Mouse (Mus musculus): Measurements from ENCODE around the gene Olr1. TPM values are rescaled to one million over a fixed set of nuclear protein-coding genes. Genes with fewer than 3 reads are reported as not detected.

Gene Olr1
- polyA plus RNA-seq, 1 experiment from 2014 or later = not detected

DNA sequence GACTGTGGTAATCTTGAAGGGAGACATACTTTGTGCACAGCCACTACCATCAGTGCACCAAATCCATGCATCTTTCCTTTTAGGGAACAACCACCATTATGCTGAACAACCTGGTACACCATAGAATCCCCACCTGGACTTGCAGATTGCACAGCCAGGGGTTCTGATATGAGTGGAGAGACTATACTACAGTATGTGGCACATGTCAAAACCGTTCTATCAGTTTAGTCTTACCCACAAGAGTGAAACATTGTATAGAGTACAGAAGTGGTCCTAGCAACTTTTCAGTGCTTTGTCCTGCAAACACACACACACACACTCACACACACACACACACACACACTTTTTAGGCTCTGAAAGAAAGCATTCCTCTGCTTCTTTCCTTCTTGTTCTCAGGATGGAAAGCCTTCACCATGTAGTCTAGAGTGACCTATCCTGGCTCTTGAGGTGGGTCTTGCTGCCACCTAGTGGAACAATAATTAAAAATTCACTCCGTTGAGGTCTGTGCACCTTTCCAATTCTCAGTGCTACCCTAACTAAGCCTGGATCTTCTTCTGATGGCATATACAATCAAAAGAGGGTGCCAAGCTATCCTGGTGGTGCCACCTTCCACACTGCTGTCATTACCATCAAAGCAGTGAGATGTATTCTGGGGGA, 10.9 kb upstream of the Olr1 start:
- ATAC-seq (ENCODE audit: low FRiP score) (peak; percentile 65; the same call in 1 of the 2 replicates), DNase-seq (ENCODE audit: low spot score) (peak; percentile 35)
- H3K27me3 ChIP-seq (ENCODE audit: control insufficient read depth, insufficient read depth, low read length) = no peaks in the 10 kb centered on the region
- 46% methylated on average over 2 of the region's 2 CpGs for WGBS
- no peak overlapping the region for H3K27ac ChIP-seq (ENCODE audit: low read depth, low read length)
- H3K4me1 ChIP-seq (replicated peaks; ENCODE audit: control insufficient read depth, insufficient read depth, low read length) = no peaks in the 10 kb centered on the region
- H3K4me3 ChIP-seq (ENCODE audit: low read depth, low read length) = no peak overlapping the region
- no peaks in the 10 kb centered on the region for H3K36me3 ChIP-seq (ENCODE audit: control insufficient read depth, insufficient read depth, low read length)
- H3K4me2 ChIP-seq (replicated peaks; ENCODE audit: low read depth, low read length) = no peak overlapping the region
- no peak overlapping the region for H3K9ac ChIP-seq (ENCODE audit: low read depth, low read length)
- no peaks in the 10 kb centered on the region for H3K9me3 ChIP-seq (ENCODE audit: control insufficient read depth, low read length)

- H3K27me3 ChIP-seq (ENCODE audit: control insufficient read depth, insufficient read depth, low read length) = no peaks in the 10 kb centered on the region
- H3K36me3 ChIP-seq (ENCODE audit: control insufficient read depth, insufficient read depth, low read length) = no peaks in the 10 kb centered on the region
- no peaks in the 10 kb centered on the region for H3K9me3 ChIP-seq (ENCODE audit: control insufficient read depth, low read length)
- H3K9ac ChIP-seq (ENCODE audit: low read depth, low read length) = no peak overlapping the region
- 91% methylated on average over 10 of the region's 10 CpGs for WGBS
- H3K27ac ChIP-seq (ENCODE audit: low read depth, low read length) = no peak overlapping the region
- H3K4me2 ChIP-seq (replicated peaks; ENCODE audit: low read depth, low read length) = no peak overlapping the region
- no peaks in the 10 kb centered on the region for H3K4me1 ChIP-seq (replicated peaks; ENCODE audit: control insufficient read depth, insufficient read depth, low read length)
- no peak overlapping the region for H3K4me3 ChIP-seq (ENCODE audit: low read depth, low read length)
- DNase-seq (ENCODE audit: low spot score) (no peak), ATAC-seq (ENCODE audit: low FRiP score) (no peak)
Measured at GRCm38 (mm10) chr6:129516388-129516787, 9.4 kb upstream of the Olr1 start.

GRCm38 (mm10) chr6:129515068-129515467, 8.1 kb upstream of the Olr1 start:
- Histone ChIP-seq H3K9ac (ENCODE audit: low read depth, low read length) (no peak overlapping the region), H3K4me1 (replicated peaks; ENCODE audit: control insufficient read depth, insufficient read depth, low read length) (no peaks in the 10 kb centered on the region), H3K27ac (ENCODE audit: low read depth, low read length) (no peak overlapping the region), H3K4me3 (ENCODE audit: low read depth, low read length) (no peak overlapping the region), H3K4me2 (replicated peaks; ENCODE audit: low read depth, low read length) (no peak overlapping the region), H3K36me3 (ENCODE audit: control insufficient read depth, insufficient read depth, low read length) (no peaks in the 10 kb centered on the region), H3K27me3 (ENCODE audit: control insufficient read depth, insufficient read depth, low read length) (no peaks in the 10 kb centered on the region), H3K9me3 (ENCODE audit: control insufficient read depth, low read length) (no peaks in the 10 kb centered on the region)
- ATAC-seq (ENCODE audit: low FRiP score) = no peak
- WGBS = 92% methylated on average over 3 of the region's 3 CpGs
- DNase-seq (ENCODE audit: low spot score) = no peak

DNA sequence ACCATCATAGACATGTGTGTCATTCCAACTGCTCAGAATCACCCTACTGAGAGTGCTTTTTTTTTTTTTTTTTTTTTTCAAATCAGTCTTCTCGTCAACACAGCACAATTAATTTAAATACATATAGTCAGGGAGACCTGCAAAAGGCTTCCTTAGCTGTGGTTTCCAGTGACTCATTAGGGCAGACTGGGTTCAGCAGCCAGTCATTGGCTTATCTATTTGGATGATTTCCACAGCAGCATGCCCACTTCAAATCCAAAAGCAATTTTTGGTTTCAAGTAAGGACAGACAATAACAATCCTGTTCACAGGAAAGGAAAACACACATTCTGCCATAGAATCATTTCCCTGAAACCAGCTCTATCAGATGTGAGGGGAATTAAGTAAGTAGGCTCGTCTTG, 7.4 kb upstream of the Olr1 start:
- 83% methylated on average over 2 of the region's 2 CpGs for WGBS
- Histone ChIP-seq H3K9ac (ENCODE audit: low read depth, low read length) (no peak overlapping the region), H3K27ac (ENCODE audit: low read depth, low read length) (no peak overlapping the region), H3K4me2 (replicated peaks; ENCODE audit: low read depth, low read length) (no peak overlapping the region), H3K36me3 (ENCODE audit: control insufficient read depth, insufficient read depth, low read length) (no peaks in the 10 kb centered on the region), H3K4me3 (ENCODE audit: low read depth, low read length) (no peak overlapping the region), H3K4me1 (replicated peaks; ENCODE audit: control insufficient read depth, insufficient read depth, low read length) (no peaks in the 10 kb centered on the region), H3K9me3 (ENCODE audit: control insufficient read depth, low read length) (no peaks in the 10 kb centered on the region), H3K27me3 (ENCODE audit: control insufficient read depth, insufficient read depth, low read length) (no peaks in the 10 kb centered on the region)
- DNase-seq (ENCODE audit: low spot score) (no peak), ATAC-seq (ENCODE audit: low FRiP score) (no peak)

- 69% methylated on average over 1 of the region's 1 CpGs for WGBS
- ATAC-seq (ENCODE audit: low FRiP score) (no peak), DNase-seq (ENCODE audit: low spot score) (no peak)
- no peaks in the 10 kb centered on the region for H3K36me3 ChIP-seq (ENCODE audit: control insufficient read depth, insufficient read depth, low read length)
- no peaks in the 10 kb centered on the region for H3K27me3 ChIP-seq (ENCODE audit: control insufficient read depth, insufficient read depth, low read length)
- no peak overlapping the region for H3K4me3 ChIP-seq (ENCODE audit: low read depth, low read length)
- H3K9ac ChIP-seq (ENCODE audit: low read depth, low read length) = no peak overlapping the region
- H3K4me1 ChIP-seq (replicated peaks; ENCODE audit: control insufficient read depth, insufficient read depth, low read length) = no peaks in the 10 kb centered on the region
- no peak overlapping the region for H3K27ac ChIP-seq (ENCODE audit: low read depth, low read length)
- no peak overlapping the region for H3K4me2 ChIP-seq (replicated peaks; ENCODE audit: low read depth, low read length)
- H3K9me3 ChIP-seq (ENCODE audit: control insufficient read depth, low read length) = no peaks in the 10 kb centered on the region
Measured at GRCm38 (mm10) chr6:129513409-129513808, 6.4 kb upstream of the Olr1 start.

DNA sequence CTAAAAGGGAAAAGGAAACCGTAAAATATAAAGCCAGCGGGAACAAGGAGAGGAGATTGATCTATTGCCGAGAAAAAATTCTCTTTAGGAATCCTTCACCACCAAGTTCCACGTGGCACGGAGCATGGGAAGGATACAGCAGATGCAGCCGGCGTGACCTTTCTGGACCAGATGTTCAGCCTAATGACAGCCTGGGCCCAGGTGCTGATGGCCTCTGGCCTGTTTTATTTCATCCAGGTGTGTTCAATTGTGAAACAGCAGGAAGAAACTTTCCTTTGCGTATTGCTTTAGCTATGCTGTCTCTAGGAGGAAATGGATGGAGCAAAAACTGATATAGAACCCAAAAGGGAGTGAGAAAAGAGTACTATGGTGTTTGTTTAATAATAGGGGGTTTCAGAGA, 5.9 kb upstream of the Olr1 start:
- ATAC-seq (ENCODE audit: low FRiP score) (no peak), DNase-seq (ENCODE audit: low spot score) (no peak)
- H3K27me3 ChIP-seq (ENCODE audit: control insufficient read depth, insufficient read depth, low read length) = no peaks in the 10 kb centered on the region
- H3K36me3 ChIP-seq (ENCODE audit: control insufficient read depth, insufficient read depth, low read length) = no peaks in the 10 kb centered on the region
- no peaks in the 10 kb centered on the region for H3K4me1 ChIP-seq (replicated peaks; ENCODE audit: control insufficient read depth, insufficient read depth, low read length)
- no peak overlapping the region for H3K9ac ChIP-seq (ENCODE audit: low read depth, low read length)
- no peak overlapping the region for H3K27ac ChIP-seq (ENCODE audit: low read depth, low read length)
- no peak overlapping the region for H3K4me3 ChIP-seq (ENCODE audit: low read depth, low read length)
- no peak overlapping the region for H3K4me2 ChIP-seq (replicated peaks; ENCODE audit: low read depth, low read length)
- 73% methylated on average over 8 of the region's 8 CpGs for WGBS
- no peaks in the 10 kb centered on the region for H3K9me3 ChIP-seq (ENCODE audit: control insufficient read depth, low read length)

DNA sequence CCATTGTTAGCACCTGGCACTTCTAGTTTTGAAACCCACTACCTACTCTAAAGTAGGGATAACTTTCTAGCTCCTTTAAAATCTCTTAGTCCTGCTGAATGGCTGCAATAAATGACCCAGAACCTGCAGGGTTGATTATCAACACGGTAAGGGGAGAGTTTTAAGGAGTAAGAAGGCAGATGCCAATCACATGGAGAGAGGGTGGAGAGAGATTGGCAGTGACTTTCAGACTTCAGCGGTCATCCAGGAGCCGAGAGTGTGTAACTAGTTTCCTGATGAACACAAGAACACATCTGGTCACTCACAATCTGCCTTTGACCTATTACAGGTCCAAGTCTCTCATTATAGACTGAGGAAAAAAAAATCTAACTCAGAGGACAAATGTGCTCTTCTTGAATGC, 5.4 kb upstream of the Olr1 start, which contains the start of gene Tmem52b:
Gene Tmem52b (plus strand): TSS at position 189 of the 400 bp plus-strand sequence.
- H3K36me3 ChIP-seq (ENCODE audit: control insufficient read depth, insufficient read depth, low read length) = no peaks in the 10 kb centered on the region
- no peak within 1 kb of the TSS for H3K4me3 ChIP-seq (ENCODE audit: low read depth, low read length)
- no peak for ATAC-seq (ENCODE audit: low FRiP score)
- DNase-seq (ENCODE audit: low spot score) = no peak
- no peak within 1 kb of the TSS for H3K4me2 ChIP-seq (replicated peaks; ENCODE audit: low read depth, low read length)
- H3K9me3 ChIP-seq (ENCODE audit: control insufficient read depth, low read length) = no peaks in the 10 kb centered on the region
- no peaks in the 10 kb centered on the region for H3K27me3 ChIP-seq (ENCODE audit: control insufficient read depth, insufficient read depth, low read length)
- H3K4me1 ChIP-seq (replicated peaks; ENCODE audit: control insufficient read depth, insufficient read depth, low read length) = no peaks in the 10 kb centered on the region
- 77% methylated on average over 3 of the region's 3 CpGs for WGBS
- H3K9ac ChIP-seq (ENCODE audit: low read depth, low read length) = no peak within 1 kb of the TSS
- no peak within 1 kb of the TSS for H3K27ac ChIP-seq (ENCODE audit: low read depth, low read length)

- no peak for ATAC-seq (ENCODE audit: low FRiP score)
Measured at GRCm38 (mm10) chr6:129510120-129510911, 3.4 kb upstream of the Olr1 start.

GRCm38 (mm10) chr6:129503471-129503870, 3.5 kb downstream of the Olr1 start:
- no peaks in the 10 kb centered on the region for H3K27me3 ChIP-seq (ENCODE audit: control insufficient read depth, insufficient read depth, low read length)
- H3K27ac ChIP-seq (ENCODE audit: low read depth, low read length) = no peak overlapping the region
- H3K36me3 ChIP-seq (ENCODE audit: control insufficient read depth, insufficient read depth, low read length) = no peaks in the 10 kb centered on the region
- no peak overlapping the region for H3K9ac ChIP-seq (ENCODE audit: low read depth, low read length)
- H3K9me3 ChIP-seq (ENCODE audit: control insufficient read depth, low read length) = no peaks in the 10 kb centered on the region
- no peak overlapping the region for H3K4me2 ChIP-seq (replicated peaks; ENCODE audit: low read depth, low read length)
- DNase-seq (ENCODE audit: low spot score) = no peak
- 89% methylated on average over 2 of the region's 2 CpGs for WGBS
- no peak for ATAC-seq (ENCODE audit: low FRiP score)
- no peak overlapping the region for H3K4me3 ChIP-seq (ENCODE audit: low read depth, low read length)
- H3K4me1 ChIP-seq (replicated peaks; ENCODE audit: control insufficient read depth, insufficient read depth, low read length) = no peaks in the 10 kb centered on the region

More at GRCm38 (mm10) chr6:129510120-129510911, 3.4 kb upstream of the Olr1 start:
- H3K9ac ChIP-seq (ENCODE audit: low read depth, low read length) = no peak overlapping the region
- no peak overlapping the region for H3K27ac ChIP-seq (ENCODE audit: low read depth, low read length)
- no peaks in the 10 kb centered on the region for H3K36me3 ChIP-seq (ENCODE audit: control insufficient read depth, insufficient read depth, low read length)
- no peak overlapping the region for H3K4me2 ChIP-seq (replicated peaks; ENCODE audit: low read depth, low read length)
- H3K27me3 ChIP-seq (ENCODE audit: control insufficient read depth, insufficient read depth, low read length) = no peaks in the 10 kb centered on the region
- 73% methylated on average over 6 of the region's 6 CpGs for WGBS
- no peaks in the 10 kb centered on the region for H3K4me1 ChIP-seq (replicated peaks; ENCODE audit: control insufficient read depth, insufficient read depth, low read length)
- DNase-seq (ENCODE audit: low spot score) = no peak
- H3K9me3 ChIP-seq (ENCODE audit: control insufficient read depth, low read length) = no peaks in the 10 kb centered on the region
- no peak overlapping the region for H3K4me3 ChIP-seq (ENCODE audit: low read depth, low read length)

All from hindbrain, embryonic 11.5 days (tissue).